Mouse (Mus musculus) brown adipose tissue, adult 24 weeks (tissue): ENCODE data around the gene Eral1. TPM values are rescaled to one million over a fixed set of nuclear protein-coding genes. Genes with fewer than 3 reads are reported as not detected.
A peak's percentile ranks its signal among the peaks of the same experiment; 100 is the strongest.

Experiments
- H3K27ac ChIP-seq: fragments of 200-500 bp; replicated peaks from 2 replicates; pipeline ENCODE4 v1.5.1; 2012; ENCODE audit warnings: low read depth, mild to moderate bottlenecking, low read length
- H3K4me1 ChIP-seq: fragments of 200-500 bp; 2 replicates; pipeline ENCODE4 v1.6.1; 2012; ENCODE audit warnings: low read length, mixed read lengths; ENCODE audit not compliant: control insufficient read depth, insufficient read depth, insufficient read length
- H3K4me3 ChIP-seq: fragments of 200-500 bp; 2 replicates; pipeline ENCODE4 v1.5.1; 2012; ENCODE audit warnings: low read depth, mild to moderate bottlenecking, low read length, moderate library complexity; ENCODE audit not compliant: insufficient read depth
- polyA plus RNA-seq: library from polyadenylated mRNA; stranded (reverse); fragments of >200 nt; gene quantifications from 2 replicates; pipeline ENCODE4 v1.2.4, GENCODE M21; 2012; ENCODE audit not compliant: missing spikeins, insufficient read depth, insufficient read length

The Eral1 gene
- polyA plus RNA-seq, 1 experiment, result 33.8 TPM

- peaks cover 7% of the 10 kb centered on the region; the same call in 1 of the 2 replicates for H3K4me1 ChIP-seq
- no peak overlapping the region for H3K27ac ChIP-seq
- H3K4me3 ChIP-seq, result no peak overlapping the region
These were observed 23.0 kb upstream of the Eral1 start for GRCm38 (mm10) chr11:78102958-78103747.

GRCm38 (mm10) chr11:78102142-78102541, 22.0 kb upstream of the Eral1 start:
- Histone ChIP-seq H3K27ac (no peak overlapping the region), H3K4me1 (peaks cover 7% of the 10 kb centered on the region; the same call in 1 of the 2 replicates), H3K4me3 (no peak overlapping the region)

GRCm38 (mm10) chr11:78100746-78101145, 20.6 kb upstream of the Eral1 start:
- H3K4me3 ChIP-seq, result no peak overlapping the region
- H3K27ac ChIP-seq, result no peak overlapping the region
- H3K4me1 ChIP-seq, result peaks cover 13% of the 10 kb centered on the region; the same call in 1 of the 2 replicates

- Histone ChIP-seq H3K4me3 (no peak overlapping the region), H3K27ac (no peak overlapping the region), H3K4me1 (peaks cover 16% of the 10 kb centered on the region; the same call in 1 of the 2 replicates)
These were observed 16.9 kb upstream of the Eral1 start for GRCm38 (mm10) chr11:78097077-78097476.

- Histone ChIP-seq H3K4me3 (peak overlapping the region; percentile 96), H3K4me1 (peaks cover 9% of the 10 kb centered on the region; the same call in 1 of the 2 replicates), H3K27ac (peak overlapping the region; percentile 89; the same call in 1 of the 2 replicates)
These were observed 14.9 kb upstream of the Eral1 start for GRCm38 (mm10) chr11:78095144-78095516.

GRCm38 (mm10) chr11:78094504-78095143, 14.4 kb upstream of the Eral1 start, which contains the start of gene Fam222b:
TSS of gene Fam222b (plus strand) at chr11:78094660.
- peak within 1 kb of the TSS; percentile 96 for H3K4me3 ChIP-seq
- H3K27ac ChIP-seq, result peak within 1 kb of the TSS; percentile 89
- peaks cover 9% of the 10 kb centered on the region; the same call in 1 of the 2 replicates for H3K4me1 ChIP-seq

- H3K4me3 ChIP-seq, result peak overlapping the region; percentile 96
- peaks cover 9% of the 10 kb centered on the region; the same call in 1 of the 2 replicates for H3K4me1 ChIP-seq
- peak overlapping the region; percentile 17; the same call in 1 of the 2 replicates for H3K27ac ChIP-seq
These were observed 13.9 kb upstream of the Eral1 start for GRCm38 (mm10) chr11:78094137-78094503.

- Histone ChIP-seq H3K4me1 (no peaks in the 10 kb centered on the region), H3K27ac (no peak overlapping the region), H3K4me3 (no peak overlapping the region)
These were observed 7.6 kb upstream of the Eral1 start for GRCm38 (mm10) chr11:78087756-78088281.

GRCm38 (mm10) chr11:78086925-78087479, 6.8 kb upstream of the Eral1 start:
- H3K4me1 ChIP-seq, result no peaks in the 10 kb centered on the region
- no peak overlapping the region for H3K4me3 ChIP-seq
- no peak overlapping the region for H3K27ac ChIP-seq

- Histone ChIP-seq H3K27ac (no peak overlapping the region), H3K4me3 (no peak overlapping the region), H3K4me1 (0 out of 2 replicates have a peak, but pooled peaks cover 2% of the 10 kb centered on the region)
These were observed 3.4 kb upstream of the Eral1 start for GRCm38 (mm10) chr11:78083595-78083994.

GRCm38 (mm10) chr11:78074666-78075065, 5.5 kb downstream of the Eral1 start:
- H3K4me1 ChIP-seq, result 0 out of 2 replicates have a peak, but pooled peaks cover 2% of the 10 kb centered on the region
- H3K4me3 ChIP-seq, result no peak overlapping the region
- H3K27ac ChIP-seq, result no peak overlapping the region

- Histone ChIP-seq H3K4me3 (no peak overlapping the region), H3K27ac (no peak overlapping the region), H3K4me1 (no peaks in the 10 kb centered on the region)
These were observed 5.9 kb downstream of the Eral1 start for GRCm38 (mm10) chr11:78074277-78074652.

- H3K4me3 ChIP-seq, result no peak overlapping the region
- no peaks in the 10 kb centered on the region for H3K4me1 ChIP-seq
- H3K27ac ChIP-seq, result no peak overlapping the region
These were observed 6.5 kb downstream of the Eral1 start for GRCm38 (mm10) chr11:78073577-78074276.

GRCm38 (mm10) chr11:78072425-78073130, 7.6 kb downstream of the Eral1 start:
- Histone ChIP-seq H3K4me3 (no peak overlapping the region), H3K4me1 (no peaks in the 10 kb centered on the region)

More at GRCm38 (mm10) chr11:78072425-78073130, 7.6 kb downstream of the Eral1 start:
- no peak overlapping the region for H3K27ac ChIP-seq
